Mouse (Mus musculus) right cerebral cortex, postnatal 25 days (tissue): ENCODE data around the gene Aoah.
A peak's percentile ranks its signal among the peaks of the same experiment; 100 is the strongest.

Experiments
- DNase-seq: peaks from one replicate; pipeline ENCODE4 v3.0.0; 2022

Gene Aoah

DNA sequence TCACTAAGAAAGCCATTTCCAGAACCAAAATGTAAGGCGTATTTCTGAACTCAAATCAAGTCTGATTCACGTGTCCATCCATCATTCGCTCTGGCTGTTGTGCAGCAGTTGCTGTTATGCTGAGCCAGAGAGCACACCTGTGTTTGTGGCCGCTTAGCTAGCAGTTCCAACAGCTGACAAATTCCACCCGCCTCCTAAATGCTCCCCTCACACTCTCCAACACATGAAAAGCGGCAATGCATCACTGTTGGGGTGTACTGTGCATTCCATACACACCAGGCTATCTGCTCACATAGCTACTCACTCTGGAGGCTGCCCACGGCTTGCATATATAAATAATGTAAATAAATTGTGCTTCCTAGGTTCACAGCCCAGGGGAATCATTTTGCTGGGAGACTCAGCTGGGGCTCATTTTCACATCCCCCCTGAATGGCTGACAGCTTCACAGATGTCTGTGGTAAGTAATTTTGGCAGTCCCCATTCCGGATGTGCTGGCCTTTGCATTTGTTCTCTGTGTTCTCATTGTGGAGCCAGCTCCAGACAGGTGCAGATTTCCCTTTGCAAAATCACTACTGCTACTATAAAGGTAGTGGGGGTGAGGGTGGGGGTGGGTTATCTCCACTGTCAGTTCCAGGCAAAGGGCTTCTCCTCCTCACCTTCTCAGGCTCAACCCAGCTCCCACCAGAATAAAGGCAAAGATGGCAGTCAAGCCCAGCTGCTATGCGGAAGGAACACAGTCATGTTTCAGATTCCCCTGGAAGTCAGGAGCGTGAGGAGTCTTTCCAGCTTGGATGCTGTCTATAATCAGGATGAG, 123.0 kb downstream of the Aoah start:
- peak; percentile 13 for DNase-seq

- DNase-seq: no peak
These were observed 126.5 kb downstream of the Aoah start for GRCm38 (mm10) chr13:20920401-20920800.

DNA sequence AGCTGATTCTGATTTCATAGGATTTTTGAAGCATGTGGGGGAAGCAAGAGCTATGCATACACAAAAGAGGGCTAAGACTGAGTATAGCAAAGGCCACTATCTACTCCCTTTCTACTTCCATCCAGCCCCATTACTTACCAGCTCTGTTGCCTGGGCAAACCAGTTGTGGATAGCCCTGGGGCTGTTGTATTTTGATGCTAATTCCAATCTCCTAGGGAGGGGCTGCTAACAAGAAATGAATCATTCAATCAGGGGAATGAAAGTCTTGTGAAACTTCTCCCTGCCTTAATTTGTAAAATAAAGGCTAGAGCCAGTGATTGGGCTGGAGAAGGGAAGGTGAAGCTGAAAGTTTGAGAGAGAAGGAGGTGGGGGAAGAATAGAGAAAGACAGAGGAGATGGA, 142.1 kb downstream of the Aoah start:
- DNase-seq: no peak

GRCm38 (mm10) chr13:20937452-20937851, 143.5 kb downstream of the Aoah start:
- DNase-seq: peak; percentile 31

DNA sequence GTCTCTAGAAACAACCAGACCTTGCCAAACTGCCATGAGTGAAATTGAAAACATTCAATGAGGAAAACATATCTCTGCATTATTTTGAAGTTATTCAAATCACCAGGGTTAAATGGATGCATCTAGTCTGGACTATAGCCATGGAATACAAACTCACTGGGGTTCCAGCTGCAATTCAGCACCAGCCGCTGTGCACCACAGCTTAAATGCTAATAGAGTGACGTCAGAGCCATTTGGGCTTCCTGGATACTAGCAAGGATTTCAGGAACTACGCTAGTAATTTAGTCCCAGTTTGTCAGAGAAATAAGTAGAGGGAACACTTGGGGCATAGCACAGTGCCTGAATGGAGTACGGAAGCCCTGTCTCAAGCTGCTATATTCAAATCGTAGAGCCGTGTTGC, 145.2 kb downstream of the Aoah start:
- DNase-seq: no peak

DNA sequence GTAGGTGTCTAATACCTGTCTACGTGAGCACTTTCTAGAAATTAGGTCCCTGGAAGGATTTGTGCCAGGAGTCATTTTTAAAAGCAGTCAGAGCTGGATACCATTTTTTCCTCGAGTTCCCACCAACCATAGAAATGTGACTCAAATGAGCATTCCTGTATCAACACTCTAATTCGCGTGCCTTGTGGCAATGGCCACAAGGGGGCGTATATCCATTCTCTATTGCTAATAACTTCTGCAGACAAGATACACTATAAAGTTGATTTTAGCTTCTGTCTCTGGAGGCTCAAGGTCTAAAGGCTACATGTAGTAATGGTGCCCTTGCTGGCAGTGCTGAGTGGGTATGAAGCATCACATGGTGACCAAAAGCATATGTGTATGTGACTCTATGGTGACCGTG, 146.5 kb downstream of the Aoah start:
- no peak for DNase-seq

DNA sequence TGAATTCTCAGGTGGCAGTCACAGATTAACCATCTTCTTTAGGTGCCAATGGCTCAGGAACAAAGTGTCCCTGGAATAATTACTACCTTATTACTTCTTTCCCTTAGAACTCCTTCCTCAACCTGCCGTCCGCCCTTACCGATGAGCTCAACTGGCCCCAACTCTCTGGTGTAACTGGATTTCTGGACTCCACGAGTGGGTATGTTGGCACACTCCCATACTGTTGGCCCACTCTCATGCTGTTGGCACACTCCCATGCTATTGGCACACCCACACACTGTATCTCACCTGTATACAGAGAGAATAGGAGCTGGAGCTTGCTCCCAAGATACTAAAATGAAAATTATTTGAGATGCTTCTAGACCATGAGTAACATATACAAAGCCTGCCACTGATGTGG, 147.8 kb downstream of the Aoah start:
- no peak for DNase-seq

DNA sequence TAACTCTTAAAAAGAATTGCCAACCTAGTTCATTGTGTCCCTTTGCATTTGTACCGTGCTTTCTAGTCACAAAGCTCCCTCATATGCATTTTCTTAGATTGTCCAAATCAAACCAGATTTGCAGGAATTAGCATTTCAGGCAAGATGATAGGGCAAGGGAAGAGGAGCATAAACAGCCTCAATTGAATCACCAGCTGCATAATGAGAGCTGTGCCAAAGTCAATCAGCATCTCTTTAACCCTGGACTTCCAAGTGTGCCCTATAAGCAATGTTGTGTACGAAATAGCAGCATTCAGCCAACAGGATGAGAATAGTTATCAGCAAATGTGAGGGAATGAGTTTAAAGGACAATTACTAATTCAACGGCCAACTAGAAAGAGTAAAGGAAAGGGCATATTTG, 169.2 kb downstream of the Aoah start:
- no peak for DNase-seq

- DNase-seq: no peak
These were observed 187.6 kb downstream of the Aoah start for GRCm38 (mm10) chr13:20981234-20982230.

DNA sequence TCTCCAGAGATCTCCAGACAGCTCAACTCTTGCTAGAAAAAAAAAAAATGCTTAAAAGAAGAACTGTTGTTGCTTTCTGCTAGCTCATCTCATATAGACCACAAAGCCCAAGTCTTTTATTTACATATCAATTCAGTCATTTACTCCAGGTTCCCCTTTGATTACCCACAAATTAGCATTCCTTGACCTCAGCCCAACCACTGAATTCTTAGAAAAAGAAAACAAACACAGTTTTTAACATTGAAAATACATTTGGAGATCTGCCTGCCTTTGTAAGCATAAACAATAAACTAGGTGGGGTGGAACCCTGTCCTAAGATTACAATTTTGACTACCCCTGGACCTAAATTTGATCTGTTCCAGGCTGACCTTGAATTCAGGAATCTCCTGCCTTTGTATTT, 191.6 kb downstream of the Aoah start:
- no peak for DNase-seq

- DNase-seq: no peak
These were observed 192.0 kb downstream of the Aoah start for GRCm38 (mm10) chr13:20985961-20986360.

GRCm38 (mm10) chr13:21005238-21005637, 211.3 kb downstream of the Aoah start:
- DNase-seq: no peak

DNA sequence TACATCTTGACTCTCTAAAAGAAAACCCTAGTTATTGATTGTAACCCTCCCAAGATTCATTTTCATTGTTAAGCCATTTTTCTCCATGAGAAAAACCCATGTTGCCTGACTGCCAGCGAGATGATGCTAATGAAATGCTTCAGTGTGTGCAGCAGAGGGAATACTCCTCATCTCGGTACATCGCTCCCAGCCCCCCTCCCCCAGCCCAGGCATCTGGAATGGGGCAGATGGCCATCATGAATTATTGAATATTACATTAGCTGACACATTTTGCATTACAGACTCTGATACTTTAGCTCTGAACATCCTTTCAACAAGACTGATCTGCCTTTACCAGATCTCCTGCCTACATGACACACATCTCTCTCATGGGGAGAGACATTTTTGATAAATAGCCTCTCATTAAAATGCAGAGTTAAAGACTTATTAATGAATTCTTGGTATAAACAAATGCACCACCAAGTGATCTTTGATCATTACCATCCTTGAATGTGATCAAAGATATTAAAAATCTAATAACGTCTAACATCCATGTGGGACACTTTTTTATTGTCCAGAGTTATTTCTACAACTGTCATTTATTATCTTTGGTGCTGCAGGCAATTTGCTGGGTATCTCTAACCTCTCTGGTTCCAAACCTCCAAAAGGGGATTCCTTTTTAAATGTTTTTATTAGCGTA, 211.9 kb downstream of the Aoah start:
- DNase-seq: no peak

GRCm38 (mm10) chr13:21006321-21006653, 212.4 kb downstream of the Aoah start:
- no peak for DNase-seq

- DNase-seq: no peak
These were observed 219.7 kb downstream of the Aoah start for GRCm38 (mm10) chr13:21013659-21014058.

GRCm38 (mm10) chr13:21024831-21025230, 230.9 kb downstream of the Aoah start:
- no peak for DNase-seq

GRCm38 (mm10) chr13:21033176-21033575, 239.3 kb downstream of the Aoah start:
- peak; percentile 25 for DNase-seq

- DNase-seq: no peak
These were observed 241.1 kb downstream of the Aoah start for GRCm38 (mm10) chr13:21035011-21035410.

- DNase-seq: no peak
These were observed 242.1 kb downstream of the Aoah start for GRCm38 (mm10) chr13:21035981-21036380.

DNA sequence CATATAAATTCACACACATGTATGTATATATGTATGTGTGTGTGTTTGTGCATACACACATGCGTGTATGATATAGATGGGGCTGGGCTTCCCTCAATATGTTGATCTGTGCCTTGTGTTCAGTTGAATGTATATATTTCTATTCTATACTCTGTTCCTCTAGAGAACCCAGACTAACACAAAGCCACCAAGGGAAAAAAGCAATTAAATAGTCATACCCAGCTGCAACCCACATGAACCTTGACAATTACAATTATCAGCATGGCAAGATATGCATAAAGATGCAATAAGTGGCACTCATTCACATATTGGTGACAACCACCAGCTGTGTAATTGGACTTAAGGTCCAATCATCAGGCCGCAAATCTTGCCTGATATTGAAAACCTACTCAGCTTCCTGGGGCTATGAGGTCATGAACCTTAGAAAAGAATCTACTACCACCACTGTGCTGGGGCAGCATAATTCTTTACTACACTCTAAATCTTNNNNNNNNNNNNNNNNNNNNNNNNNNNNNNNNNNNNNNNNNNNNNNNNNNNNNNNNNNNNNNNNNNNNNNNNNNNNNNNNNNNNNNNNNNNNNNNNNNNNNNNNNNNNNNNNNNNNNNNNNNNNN, 246.8 kb downstream of the Aoah start:
- no peak for DNase-seq

DNA sequence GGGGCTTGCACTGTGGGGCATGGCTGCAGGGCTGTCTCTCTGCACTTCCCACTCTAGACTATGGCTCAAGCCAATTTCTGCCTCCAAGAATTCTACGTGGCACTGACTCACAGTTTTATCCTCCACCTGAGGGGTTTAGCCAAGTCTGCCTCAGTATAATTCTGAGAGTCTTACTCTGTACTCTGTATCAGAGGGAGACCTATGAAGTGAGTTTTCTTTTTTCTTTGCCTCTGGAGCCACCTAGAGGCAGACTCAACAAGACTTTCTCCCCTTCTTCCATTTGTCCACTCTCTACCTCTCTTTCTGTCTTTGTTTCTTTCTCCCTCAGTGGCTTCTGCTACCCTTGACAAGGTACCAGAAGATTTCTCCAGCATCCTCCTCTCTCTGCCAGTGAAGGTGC, 256.2 kb downstream of the Aoah start:
- DNase-seq: no peak

DNA sequence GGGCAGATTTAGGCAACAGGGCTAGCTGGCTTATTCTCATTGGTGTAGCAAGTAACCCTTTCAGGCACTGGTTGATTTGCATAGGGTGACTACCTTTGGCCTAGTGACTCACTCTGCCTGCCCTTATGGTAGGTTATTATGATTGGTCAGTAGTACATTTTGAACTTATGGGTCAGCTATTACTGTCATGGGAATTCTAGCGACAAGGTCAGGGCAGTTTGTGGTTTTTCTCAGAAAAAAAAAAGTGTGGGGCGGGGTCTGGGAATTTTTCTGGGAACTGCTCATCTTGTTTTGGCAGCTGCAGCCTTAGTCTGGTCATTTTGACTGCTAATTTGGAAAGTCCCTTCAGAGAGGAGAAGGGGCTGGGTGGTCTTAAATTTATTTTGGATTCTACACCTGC, 272.1 kb downstream of the Aoah start:
- no peak for DNase-seq

DNA sequence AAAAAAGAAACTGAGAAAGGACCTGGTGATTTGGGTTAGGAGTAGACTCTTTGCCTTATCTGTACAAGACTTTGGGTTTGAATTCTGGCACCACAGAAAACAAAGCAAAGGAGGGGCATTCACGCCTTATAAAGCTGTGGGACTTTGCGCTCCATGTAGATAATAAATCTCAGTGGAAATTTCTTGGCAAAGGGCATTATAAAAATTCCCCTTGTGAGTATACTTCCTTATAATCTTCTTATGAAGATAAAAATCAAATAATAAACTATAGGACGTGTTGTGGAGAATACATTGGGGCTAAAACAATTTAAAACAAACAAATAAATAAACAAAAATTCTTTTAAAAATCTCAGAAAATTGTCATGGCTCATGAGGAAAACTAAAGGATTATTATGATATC, 280.9 kb downstream of the Aoah start, which contains the start of gene Olfr1370:
Olfr1370 (minus strand) TSS at position 101 of the 400 bp plus-strand sequence.
- DNase-seq: no peak
